Mouse (Mus musculus) liver, postnatal 0 days (tissue): ENCODE data around the gene Ak5.

Experiments
- CTCF ChIP-seq: sonication (generic); IDR thresholded peaks from 2 replicates; pipeline ENCODE4 v1.5.1; 2016; ENCODE audit warnings: antibody characterized with exemption, low read depth
- EP300 ChIP-seq: IDR thresholded peaks from 2 replicates; pipeline ENCODE4 v1.6.1; 2016; ENCODE audit warnings: antibody characterized with exemption, low read depth, mild to moderate bottlenecking

DNA sequence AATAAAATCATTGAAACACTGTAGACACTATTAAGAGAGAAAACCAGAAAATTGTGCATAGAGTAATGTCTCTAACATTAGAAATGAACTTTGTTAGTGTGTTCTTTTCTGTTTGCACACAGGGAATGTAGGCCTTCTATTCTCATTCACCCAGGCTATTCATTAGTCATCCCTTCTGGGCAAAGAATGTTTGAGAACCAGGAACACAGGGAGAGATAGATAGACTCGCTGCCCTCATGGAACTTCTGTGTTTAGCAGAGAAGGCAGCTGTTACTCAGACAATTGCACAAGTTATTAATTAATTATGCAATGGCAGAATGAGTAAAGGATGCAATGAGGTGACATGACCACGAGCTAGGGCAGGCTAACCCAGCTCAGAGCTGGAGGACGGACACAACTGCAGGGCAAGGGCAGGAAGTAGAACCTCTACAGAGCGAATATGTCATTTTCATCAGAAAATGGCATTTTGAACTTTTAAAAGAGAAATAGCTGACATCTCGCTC is 39.2 kb upstream of the Ak5 start:
- TF ChIP-seq CTCF (no peak), EP300 (no peak)
